Mouse (Mus musculus) kidney, adult 18-20 months (tissue): ENCODE data around the gene Cdh3.

ENCODE experiments used
- DNase-seq: peaks from one replicate; pipeline ENCODE4 v3.0.0; 2021

Cdh3 gene

GRCm38 (mm10) chr8:106510365-106510975, at the start of gene Cdh3:
Gene Cdh3 (plus strand): TSS chr8:106510891.
- peak; percentile 79 for DNase-seq

- DNase-seq = no peak
Observed at GRCm38 (mm10) chr8:106462131-106462530, 48.6 kb upstream of the Cdh3 start.

- DNase-seq = no peak
Observed at GRCm38 (mm10) chr8:106463795-106464194, 46.9 kb upstream of the Cdh3 start.

DNA sequence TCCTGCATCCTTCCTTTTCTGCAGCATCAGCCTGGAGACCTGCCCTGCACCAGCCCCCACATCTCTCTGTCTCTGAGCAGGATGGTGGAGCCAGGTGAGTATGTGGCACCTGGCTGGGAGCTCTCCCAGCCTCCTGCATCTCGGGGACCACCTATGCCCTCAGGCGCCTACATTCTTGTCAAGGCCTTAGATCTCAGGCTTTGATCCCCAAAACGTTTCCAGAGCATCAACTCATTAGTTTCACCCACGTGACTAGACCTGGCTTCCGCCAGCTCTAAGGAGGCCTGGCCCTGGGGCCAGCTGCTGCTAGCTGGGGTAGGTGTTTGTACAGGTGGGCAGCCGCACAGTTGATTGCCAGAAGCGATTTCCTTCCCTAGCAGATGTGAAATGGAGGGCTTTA, 41.2 kb upstream of the Cdh3 start:
- DNase-seq = no peak

GRCm38 (mm10) chr8:106474001-106474400, 36.7 kb upstream of the Cdh3 start:
- DNase-seq = no peak

- no peak for DNase-seq
Observed at GRCm38 (mm10) chr8:106500018-106500685, 10.5 kb upstream of the Cdh3 start, which contains the start of gene 6030452D12Rik. Gene 6030452D12Rik (plus strand): TSS chr8:106500522.

DNA sequence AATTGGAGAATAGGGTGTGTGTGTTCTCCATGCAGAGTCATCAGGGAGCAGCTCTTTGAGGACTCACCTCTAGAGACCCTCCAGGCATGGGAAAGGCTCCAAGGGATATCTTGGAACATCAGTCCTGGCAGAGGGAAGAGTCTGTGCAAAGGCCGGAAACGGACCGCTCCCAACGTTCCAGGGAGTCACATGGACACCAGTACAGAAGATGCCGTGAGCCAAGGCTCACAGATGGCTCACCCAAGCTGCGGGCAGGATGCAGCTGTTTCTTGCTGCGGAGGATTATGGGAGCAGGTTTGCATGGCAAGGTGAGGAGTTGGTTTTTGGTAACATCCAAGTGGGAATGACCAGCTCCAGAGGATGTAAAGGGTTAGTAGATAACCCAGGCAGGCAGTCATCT, 6.5 kb upstream of the Cdh3 start:
- no peak for DNase-seq

GRCm38 (mm10) chr8:106505328-106505965, 5.2 kb upstream of the Cdh3 start:
- DNase-seq = no peak

DNA sequence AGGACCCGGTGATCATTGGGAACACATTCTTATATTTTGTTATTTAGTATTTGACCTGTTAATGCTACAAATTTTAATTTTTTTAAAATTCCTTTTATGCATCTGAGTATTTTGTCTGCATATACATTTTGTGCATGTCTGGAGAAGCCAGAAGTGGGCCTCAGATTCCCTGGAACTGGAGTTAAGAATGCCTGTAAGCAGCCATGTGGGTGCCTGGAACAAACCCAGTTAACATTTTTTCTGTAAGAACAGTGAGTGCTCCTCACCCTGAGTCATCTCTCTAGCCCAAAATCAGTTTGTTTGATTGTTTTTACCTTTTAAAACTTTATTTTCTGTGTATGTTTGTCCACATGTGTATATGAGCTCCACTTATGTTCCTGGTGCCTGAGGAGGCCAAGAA, 4.6 kb upstream of the Cdh3 start:
- DNase-seq = no peak

GRCm38 (mm10) chr8:106507761-106508331, 2.8 kb upstream of the Cdh3 start:
- DNase-seq = no peak

DNA sequence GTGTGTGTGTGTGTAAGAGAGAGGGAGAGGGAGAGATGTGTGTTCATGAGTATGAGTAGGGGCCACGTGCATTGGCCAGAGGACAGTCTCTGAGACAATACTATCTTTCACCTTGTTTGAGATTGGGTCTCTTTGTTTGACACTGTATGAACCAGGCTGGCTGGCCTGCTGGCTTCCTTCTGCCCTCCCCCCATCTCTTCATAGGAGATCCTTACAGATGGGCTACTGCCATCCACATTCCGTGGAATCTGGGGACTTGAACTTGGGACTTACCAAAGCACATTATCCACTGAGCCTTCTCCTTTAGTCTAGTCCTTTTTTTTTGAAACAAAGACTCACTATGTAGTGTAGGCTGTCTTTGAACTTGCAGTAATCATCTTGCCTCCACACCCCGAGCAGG, 2.2 kb upstream of the Cdh3 start:
- no peak for DNase-seq

DNA sequence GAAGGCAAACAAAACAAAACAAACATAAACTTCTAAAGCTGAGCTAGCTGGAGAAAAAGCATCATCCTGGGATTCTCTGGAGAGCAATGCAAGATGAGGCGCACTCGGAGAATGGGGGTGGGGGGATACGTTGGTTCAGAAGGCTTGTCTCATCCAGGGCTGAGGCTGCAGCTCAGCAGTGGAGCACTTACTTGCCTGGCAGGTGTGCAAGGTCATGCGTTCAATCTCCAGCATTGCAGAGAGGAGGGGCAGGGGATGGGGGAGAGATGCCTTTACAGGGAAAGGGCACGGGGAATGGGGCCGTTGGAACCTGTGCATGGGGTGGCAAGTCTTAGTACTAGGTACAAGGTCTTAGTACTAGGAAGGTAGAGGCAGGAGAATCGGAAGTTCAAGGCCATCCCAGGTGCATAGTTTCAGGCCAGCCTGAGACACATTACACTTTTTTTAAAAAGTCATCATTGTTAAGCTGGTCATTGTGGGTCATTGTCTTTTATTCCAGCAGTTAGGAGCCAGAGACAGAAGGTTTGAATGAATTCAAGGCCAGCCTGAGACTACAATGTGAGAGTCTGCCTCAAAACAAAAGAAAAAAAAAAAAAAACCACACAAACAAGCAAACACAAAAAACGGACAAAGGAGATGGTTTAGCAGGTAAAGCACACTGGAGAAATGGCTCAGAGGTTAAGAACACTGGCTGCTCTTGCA, 1.5 kb upstream of the Cdh3 start:
- DNase-seq = no peak

DNA sequence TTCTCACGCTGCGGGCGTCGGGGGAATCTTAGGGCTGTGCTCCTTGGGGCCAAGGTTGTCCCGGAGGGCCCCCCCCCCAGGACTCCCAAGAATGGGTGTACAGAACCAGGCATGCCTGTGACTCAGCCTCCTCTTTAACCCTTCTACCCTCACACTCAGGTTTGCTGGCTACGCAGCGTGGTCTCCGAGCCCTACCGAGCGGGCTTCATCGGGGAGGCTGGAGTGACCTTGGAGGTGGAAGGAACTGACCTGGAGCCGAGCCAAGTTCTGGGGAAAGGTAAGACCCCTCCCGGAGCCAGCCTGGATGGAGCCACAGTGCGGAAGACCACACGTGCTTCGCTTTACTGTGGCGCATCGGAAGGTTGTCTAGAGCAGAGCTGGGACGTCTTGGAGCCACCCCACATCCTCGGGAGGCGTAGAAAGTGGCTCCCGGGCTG, 392 bp downstream of the Cdh3 start:
- DNase-seq = no peak

GRCm38 (mm10) chr8:106511531-106512041, 895 bp downstream of the Cdh3 start:
- peak; percentile 30 for DNase-seq

DNA sequence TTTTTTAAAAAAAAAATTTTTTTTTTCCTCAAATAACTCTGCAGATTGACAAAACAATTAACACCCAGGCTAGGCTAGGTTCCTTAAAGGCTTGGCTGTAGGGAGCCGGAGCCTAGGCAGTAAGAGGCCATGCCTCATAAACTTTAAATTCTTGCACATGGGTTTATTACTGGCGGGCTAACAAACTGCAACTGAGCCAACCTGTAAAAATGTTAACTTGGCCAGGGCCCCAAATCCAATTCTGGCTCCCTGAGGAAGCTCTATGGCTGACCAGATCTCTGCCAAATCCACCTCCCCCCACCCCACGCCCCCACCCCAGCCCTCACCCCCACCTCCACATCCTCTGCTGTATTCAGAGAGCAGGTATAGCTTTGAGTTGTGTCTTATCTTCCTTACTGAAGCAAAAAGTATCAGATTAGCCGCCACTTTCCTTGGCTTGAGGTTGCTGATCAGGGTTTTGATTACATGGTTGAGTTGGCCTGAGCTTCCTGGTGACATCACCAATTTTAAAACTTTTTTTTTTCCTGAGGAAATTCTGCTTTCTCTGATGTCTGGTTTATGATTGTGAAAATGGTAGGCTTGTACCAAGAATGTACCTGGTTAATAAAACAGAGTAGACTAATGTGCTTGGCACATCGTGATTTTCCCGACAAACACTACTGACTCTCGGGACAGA, 1.9 kb downstream of the Cdh3 start:
- peak; percentile 37 for DNase-seq

DNA sequence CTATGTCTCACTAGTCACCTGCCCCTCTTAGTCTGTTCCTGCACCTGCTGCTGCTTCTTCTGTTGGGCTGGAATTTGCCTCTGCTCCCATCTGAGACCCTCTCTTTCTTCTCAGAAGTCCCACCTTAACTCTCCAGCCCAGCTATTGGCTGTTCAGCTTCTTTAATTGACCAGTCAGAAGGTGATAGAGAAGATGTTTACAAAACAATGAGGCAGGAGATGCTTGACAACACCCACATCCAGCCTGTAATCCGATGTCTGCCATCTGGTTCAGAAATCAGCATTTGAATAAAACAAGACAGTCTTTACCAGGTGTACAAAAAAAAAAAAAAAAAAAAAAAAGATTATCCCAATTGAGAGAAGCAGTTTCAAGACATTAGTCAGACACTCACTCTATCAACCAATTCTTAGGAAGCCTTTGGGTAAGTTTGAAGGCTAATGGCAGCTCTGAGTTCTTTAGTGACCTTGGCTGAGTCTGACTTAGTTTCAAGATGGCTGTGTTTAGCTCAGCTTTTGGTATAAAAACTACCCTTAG, 5.3 kb downstream of the Cdh3 start:
- DNase-seq = no peak

DNA sequence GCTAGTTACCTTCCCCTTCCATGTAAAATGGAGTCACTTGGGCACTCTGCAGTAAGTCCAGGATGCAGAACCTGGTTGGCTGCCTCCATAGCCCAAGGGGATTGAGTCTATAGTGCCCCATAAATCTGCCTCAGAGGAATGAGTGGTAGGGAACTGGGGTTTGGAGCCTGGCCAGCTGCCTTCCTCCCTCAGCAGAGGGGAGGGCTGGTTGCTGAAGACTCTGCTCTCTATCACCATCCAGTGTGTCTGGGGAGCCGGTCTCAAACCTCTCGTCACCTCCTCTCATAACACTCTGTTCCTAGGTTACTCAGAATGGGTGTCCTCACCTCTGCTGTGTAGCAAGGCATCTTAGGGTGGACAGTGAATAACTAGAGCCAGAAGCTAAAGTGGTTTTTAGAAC, 5.9 kb downstream of the Cdh3 start:
- DNase-seq = no peak

GRCm38 (mm10) chr8:106518763-106519162, 8.1 kb downstream of the Cdh3 start:
- DNase-seq = no peak

DNA sequence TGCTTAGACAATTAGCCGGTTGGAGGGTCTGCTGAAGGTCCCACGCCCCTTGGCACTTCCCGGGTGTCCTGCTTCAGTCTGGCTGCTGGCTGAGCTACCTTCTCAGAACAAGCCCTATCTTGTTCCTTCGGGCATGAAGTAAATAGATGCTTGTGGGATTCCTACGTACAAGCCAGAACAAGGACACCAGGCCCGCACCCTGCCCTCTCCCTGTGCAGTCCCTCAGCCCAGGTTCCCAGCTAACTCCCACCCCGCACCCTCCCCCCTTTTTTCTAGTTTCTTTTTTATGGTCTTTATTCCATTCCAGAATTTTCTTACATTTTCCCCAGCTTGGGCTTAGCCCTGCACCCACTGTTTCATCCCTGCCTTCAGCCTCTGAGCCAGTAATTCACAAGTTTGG, 9.9 kb downstream of the Cdh3 start:
- DNase-seq = no peak

GRCm38 (mm10) chr8:106521845-106522244, 11.2 kb downstream of the Cdh3 start:
- DNase-seq = no peak

DNA sequence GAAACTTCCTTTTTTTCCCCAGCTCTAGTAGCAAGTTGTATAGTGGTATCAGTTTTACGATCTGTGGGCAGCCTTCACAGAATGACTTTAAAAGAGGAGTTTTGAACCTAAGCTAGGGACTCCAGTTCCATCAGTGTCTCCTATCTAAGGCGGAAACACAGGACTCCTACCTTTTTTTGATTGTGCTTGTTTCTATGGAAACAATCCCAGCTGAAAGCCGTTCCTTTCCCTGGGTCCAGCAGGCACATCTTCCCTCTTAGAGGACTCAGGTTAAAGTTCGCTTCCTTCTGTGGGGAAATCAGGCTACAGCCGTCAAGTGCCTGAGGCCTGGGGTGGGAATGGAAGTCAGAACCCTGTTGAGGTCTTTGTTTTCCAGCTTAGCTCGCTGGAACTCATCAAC, 16.0 kb downstream of the Cdh3 start:
- DNase-seq = no peak
